In the genomic region with DNA sequence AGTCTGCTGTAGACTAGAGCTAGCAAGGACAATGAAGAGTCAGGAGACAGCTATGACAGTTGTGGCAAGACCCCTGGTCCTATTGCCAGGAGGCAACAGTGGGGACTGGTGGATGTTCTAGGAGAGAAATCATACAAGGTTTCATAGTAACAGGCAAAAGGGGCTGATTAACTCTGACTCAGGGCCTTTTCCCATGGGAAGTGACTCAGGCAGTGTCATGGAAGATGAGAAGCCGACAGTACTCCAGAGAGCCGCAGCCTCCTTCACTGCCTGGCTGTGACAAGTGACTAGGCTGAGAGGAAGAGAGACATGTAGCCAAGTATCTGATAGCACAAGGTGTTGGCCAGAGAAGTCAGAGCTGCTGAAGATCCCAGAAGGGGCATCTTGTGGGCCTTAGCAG, we compare ENCODE assay signal across 13 mouse cellular contexts.
DNase-seq lines count a peak whose midpoint lies in the region; ATAC-seq and TF ChIP-seq lines count a peak whose summit lies in the region.
"Had no signal": no experiment of that assay in that cellular context is flagged by ENCODE, and none has a peak within 500 bp of the region (broad histone marks: within the 10 kb centered on the region; RNA-seq: fewer than 3 reads in every experiment).

No protein-coding gene starts in this region.

- peak; percentile 76 for DNase-seq in gastrocnemius, adult 18-20 months (ENCODE audit: low spot score)
- no peak for DNase-seq in gastrocnemius, postnatal 4 days (ENCODE audit: low spot score in 2 of 2)
- DNase-seq in stomach, postnatal 0 days (ENCODE audit: low spot score): no peak
- no peak for DNase-seq in testis, postnatal 14 days (ENCODE audit: low spot score)

- H3K4me3 ChIP-seq in megakaryocyte, embryonic 14.5 days (replicated peaks): peak overlapping the region; percentile 86
- no peak overlapping the region for H3K4me3 ChIP-seq in embryonic facial prominence, embryonic 12.5 days
- no peak overlapping the region for H3K4me3 ChIP-seq in stomach, postnatal 0 days (ENCODE audit: low read depth, low read length)
- H3K4me3 ChIP-seq: embryonic facial prominence, embryonic 15.5 days; heart, embryonic 15.5 days had no signal

- TF ChIP-seq CTCF in stomach, postnatal 0 days (IDR thresholded peaks at IDR 0.05; ENCODE audit: low read depth): no peak

- H3K9ac ChIP-seq in embryonic facial prominence, embryonic 12.5 days: no peak overlapping the region
- no peak overlapping the region for H3K9ac ChIP-seq in stomach, postnatal 0 days (ENCODE audit: low read length)
- H3K9ac ChIP-seq: embryonic facial prominence, embryonic 15.5 days; heart, embryonic 15.5 days; liver, embryonic 14.5 days had no signal

- no peak for TF ChIP-seq EP300 in stomach, postnatal 0 days (optimal IDR thresholded peaks at IDR 0.05)

- H3K9me3 ChIP-seq in megakaryocyte, embryonic 14.5 days: no peaks in the 10 kb centered on the region
- no peaks in the 10 kb centered on the region for H3K9me3 ChIP-seq in embryonic facial prominence, embryonic 12.5 days
- H3K9me3 ChIP-seq in stomach, postnatal 0 days (ENCODE audit: control insufficient read depth, low read length): no peaks in the 10 kb centered on the region
- H3K9me3 ChIP-seq: embryonic facial prominence, embryonic 15.5 days; heart, embryonic 15.5 days had no signal

- peaks cover 3% of the 10 kb centered on the region for H3K27me3 ChIP-seq in megakaryocyte, embryonic 14.5 days (replicated peaks)
- no peaks in the 10 kb centered on the region for H3K27me3 ChIP-seq in embryonic facial prominence, embryonic 12.5 days
- no peaks in the 10 kb centered on the region for H3K27me3 ChIP-seq in stomach, postnatal 0 days (ENCODE audit: control insufficient read depth, insufficient read depth, low read length)
- H3K27me3 ChIP-seq: embryonic facial prominence, embryonic 15.5 days; heart, embryonic 15.5 days had no signal

- H3K36me3 ChIP-seq in megakaryocyte, embryonic 14.5 days (replicated peaks; ENCODE audit: low read length): no peaks in the 10 kb centered on the region
- H3K36me3 ChIP-seq in embryonic facial prominence, embryonic 12.5 days: no peaks in the 10 kb centered on the region
- H3K36me3 ChIP-seq in stomach, postnatal 0 days (ENCODE audit: control insufficient read depth, insufficient read depth, low read length): no peaks in the 10 kb centered on the region
- H3K36me3 ChIP-seq: embryonic facial prominence, embryonic 15.5 days; heart, embryonic 15.5 days had no signal

- H3K4me1 ChIP-seq in megakaryocyte, embryonic 14.5 days: peaks cover 93% of the 10 kb centered on the region
- peaks cover 41% of the 10 kb centered on the region for H3K4me1 ChIP-seq in embryonic facial prominence, embryonic 12.5 days
- H3K4me1 ChIP-seq in stomach, postnatal 0 days (replicated peaks; ENCODE audit: control insufficient read depth, insufficient read depth): no peaks in the 10 kb centered on the region

- no peak for ATAC-seq in megakaryocyte, adult 5-6 weeks (ENCODE audit: poor library complexity, severe bottlenecking)
- no peak for ATAC-seq in embryonic facial prominence, embryonic 12.5 days (ENCODE audit: insufficient number of reproducible peaks, insufficient read depth, low FRiP score, low TSS enrichment)
- ATAC-seq in stomach, postnatal 0 days (ENCODE audit: low FRiP score, low TSS enrichment): no peak
- ATAC-seq in activated CD4-positive, CD25-positive, alpha-beta regulatory T cell, adult 4 months: no peak
- ATAC-seq: forebrain, embryonic 16.5 days; inflammation-experienced regulatory T-cells, adult 6 months had no signal

- 82% methylated on average over 2 of the region's 2 CpGs for WGBS in embryonic facial prominence, embryonic 12.5 days
- WGBS in stomach, postnatal 0 days: 94% methylated on average over 2 of the region's 2 CpGs

- 0 out of 2 replicates have a peak overlapping the region, but pooled peaks have one; percentile 50 for H3K27ac ChIP-seq in embryonic facial prominence, embryonic 12.5 days
- 0 out of 2 replicates have a peak overlapping the region, but pooled peaks have one; percentile 4 for H3K27ac ChIP-seq in stomach, postnatal 0 days (replicated peaks)
- H3K27ac ChIP-seq: embryonic facial prominence, embryonic 15.5 days; heart, embryonic 15.5 days; liver, embryonic 14.5 days had no signal

- H3K4me2 ChIP-seq in embryonic facial prominence, embryonic 12.5 days (replicated peaks): no peak overlapping the region
- no peak overlapping the region for H3K4me2 ChIP-seq in stomach, postnatal 0 days (replicated peaks; ENCODE audit: low read depth)
- H3K4me2 ChIP-seq: embryonic facial prominence, embryonic 15.5 days; heart, embryonic 15.5 days had no signal
